Mouse (Mus musculus): ENCODE measurements around the gene Nr2f1.

DNA sequence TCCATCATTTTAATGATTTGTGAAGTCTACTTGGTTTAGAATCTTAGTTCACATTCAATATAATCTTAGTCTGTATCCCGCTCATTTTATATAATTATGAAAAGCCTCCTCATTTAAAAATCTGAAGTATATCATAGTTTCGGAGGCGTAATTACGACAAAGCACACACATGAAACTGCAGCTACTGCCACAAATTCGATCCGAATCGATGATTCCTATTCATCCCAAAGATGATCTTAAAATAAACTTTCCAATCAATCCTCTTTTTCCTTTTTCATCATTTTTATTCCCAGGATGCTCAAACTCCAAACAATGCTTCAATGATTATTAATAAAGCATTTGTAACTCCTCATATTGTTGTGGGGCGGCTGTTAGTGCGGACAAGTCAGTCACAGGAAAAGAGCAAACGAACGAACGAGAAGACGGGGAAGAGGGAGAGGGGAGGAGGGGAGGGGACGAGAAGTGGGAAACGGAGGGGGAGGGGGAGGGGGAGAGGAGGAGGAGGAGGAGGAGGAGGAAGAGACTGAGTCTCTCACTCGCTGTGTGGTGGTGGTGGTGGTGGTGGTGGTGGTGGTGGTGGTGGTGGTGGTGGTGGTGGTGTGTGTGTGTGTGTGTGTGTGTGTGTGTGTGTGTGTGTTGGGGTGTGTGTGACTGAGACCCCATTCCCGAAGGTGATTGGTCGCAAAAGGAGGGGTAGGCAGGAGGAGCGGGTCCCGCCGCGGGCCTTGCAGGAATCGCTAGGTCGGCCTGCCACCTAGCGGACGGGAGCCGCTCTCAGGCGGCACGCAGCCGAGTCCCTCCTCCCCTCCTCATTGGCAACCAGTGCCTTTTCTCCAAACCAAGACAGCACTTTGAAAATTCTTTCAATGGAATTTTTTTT is 1.7 kb upstream of the Nr2f1 start:
- TF ChIP-seq CTCF (IDR thresholded peaks at IDR 0.05; ENCODE audit: low read depth, low read length) (peak; percentile 87), POLR2A (IDR thresholded peaks at IDR 0.05; ENCODE audit: extremely low read depth, insufficient read depth, low read length) (no peak)
